Mouse (Mus musculus) myocyte (in vitro differentiated cells): Measurements from ENCODE around the gene Ezh1.

ENCODE experiments used
- E2F4 ChIP-seq: IDR thresholded peaks from one replicate; pipeline ENCODE4 v1.6.1; 2011; ENCODE audit warnings: mild to moderate bottlenecking, control low read depth, moderate library complexity; ENCODE audit not compliant: insufficient read depth
- MAX ChIP-seq: IDR thresholded peaks from one replicate; pipeline ENCODE4 v1.6.1; 2011; ENCODE audit warnings: low read depth, mild to moderate bottlenecking, control low read depth
- MYOD1 ChIP-seq, 3 experiments: IDR thresholded peaks; one replicate each; pipeline ENCODE4 v1.6.1; 2011; ENCODE audit warnings: control low read depth in 2 of 3, low read depth in 2 of 3, mild to moderate bottlenecking in 2 of 3, moderate library complexity in 1 of 3; ENCODE audit not compliant: insufficient read length in 2 of 3, control insufficient read depth in 1 of 3
- MYOG ChIP-seq, 3 experiments: IDR thresholded peaks; one replicate each; pipeline ENCODE4 v1.6.1; 2011; ENCODE audit warnings: control low read depth in 2 of 3, low read depth in 2 of 3, mild to moderate bottlenecking in 2 of 3; ENCODE audit not compliant: insufficient read length in 2 of 3, control insufficient read depth in 1 of 3, insufficient read depth in 1 of 3
- POLR2A ChIP-seq: IDR thresholded peaks from one replicate; pipeline ENCODE4 v1.6.1; 2011; ENCODE audit warnings: low read depth, mild to moderate bottlenecking, control low read depth, moderate library complexity; ENCODE audit not compliant: insufficient read length
- POLR2AphosphoS2 ChIP-seq: IDR thresholded peaks from one replicate; pipeline ENCODE4 v1.6.1; 2011; ENCODE audit warnings: low read depth, control low read depth; ENCODE audit not compliant: insufficient read length
- SRF ChIP-seq: IDR thresholded peaks from one replicate; pipeline ENCODE4 v1.6.1; 2011; ENCODE audit warnings: low read depth; ENCODE audit not compliant: control insufficient read depth, insufficient read length
- TCF12 ChIP-seq: IDR thresholded peaks from one replicate; pipeline ENCODE4 v1.6.1; 2011; ENCODE audit warnings: mild to moderate bottlenecking, control low read depth; ENCODE audit not compliant: poor library complexity, insufficient read depth, severe bottlenecking
- TCF3 ChIP-seq: IDR thresholded peaks from one replicate; pipeline ENCODE4 v1.6.1; 2011; ENCODE audit warnings: low read depth, control low read depth; ENCODE audit not compliant: insufficient read length

GRCm38 (mm10) chr11:101195101-101195500 is 31.2 kb downstream of the Ezh1 start:
- TF ChIP-seq MYOG (IDR thresholded peaks at IDR 0.05; ENCODE audit: control insufficient read depth in 1 of 3, insufficient read depth in 1 of 3, insufficient read length in 2 of 3, low read depth in 2 of 3) (no peak), TCF3 (no peak), MAX (no peak), E2F4 (no peak), TCF12 (no peak), POLR2A (no peak), MYOD1 (IDR thresholded peaks at IDR 0.05; ENCODE audit: control insufficient read depth in 1 of 3, insufficient read length in 2 of 3, low read depth in 2 of 3) (no peak), POLR2AphosphoS2 (no peak), SRF (no peak)
